Mouse (Mus musculus): ENCODE results near the gene Rtkn.

GRCm38 (mm10) chr6:83171063-83171462 lies 35.8 kb downstream of the Rtkn start:
- TF ChIP-seq GATA1 (IDR thresholded peaks at IDR 0.05; ENCODE audit: low read length) (no peak), TAL1 (IDR thresholded peaks at IDR 0.05; ENCODE audit: low read length) (no peak)
